Mouse (Mus musculus) kidney, adult 2 months (tissue): Measurements from ENCODE around the gene Hmgxb4.

Experiments used
- CTCF ChIP-seq: fragments of 200-500 bp; conservative IDR thresholded peaks from 2 replicates; pipeline ENCODE4 v1.5.1; 2011; ENCODE audit warnings: low read depth, mild to moderate bottlenecking, control low read depth, low read length, moderate library complexity, mixed read lengths; ENCODE audit not compliant: insufficient read depth, insufficient read length
- POLR2A ChIP-seq: fragments of 200-500 bp; IDR thresholded peaks from one replicate; pipeline ENCODE4 v1.6.1; 2011; ENCODE audit warnings: low read depth, low read length, control low read depth

- TF ChIP-seq CTCF (no peak), POLR2A (no peak)
Measured at GRCm38 (mm10) chr8:75018274-75018972, 25.3 kb downstream of the Hmgxb4 start.
